Mouse (Mus musculus) liver, postnatal 0 days (tissue): ENCODE data around the gene Abat.

Experiments
- CTCF ChIP-seq: sonication (generic); IDR thresholded peaks from 2 replicates; pipeline ENCODE4 v1.5.1; 2016; ENCODE audit warnings: antibody characterized with exemption, low read depth
- EP300 ChIP-seq: IDR thresholded peaks from 2 replicates; pipeline ENCODE4 v1.6.1; 2016; ENCODE audit warnings: antibody characterized with exemption, low read depth, mild to moderate bottlenecking

DNA sequence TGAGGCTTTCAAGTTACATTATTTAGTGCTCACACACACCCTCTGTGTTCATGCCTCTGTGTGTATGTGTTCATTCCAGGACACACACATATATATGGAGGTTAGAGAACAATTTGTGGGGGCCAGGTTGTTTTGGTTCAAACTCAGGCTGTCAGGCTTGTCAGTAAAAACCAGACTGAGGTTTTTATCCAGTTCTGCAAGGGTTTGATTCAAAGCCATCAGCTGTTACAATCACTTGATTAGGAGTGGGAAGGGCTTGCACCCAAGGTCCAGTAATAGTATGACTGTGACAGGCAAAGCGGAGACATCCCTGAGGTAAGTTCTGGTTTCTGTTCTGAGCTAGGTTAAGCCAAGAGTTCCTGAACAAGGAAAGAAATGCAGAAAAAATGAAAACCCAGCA is 16.2 kb downstream of the Abat start:
- TF ChIP-seq CTCF (no peak), EP300 (no peak)
